Mouse (Mus musculus) embryonic fibroblast, embryonic 13.5 days (primary cell): ENCODE data around the gene Gm11992. TPM values are rescaled to one million over a fixed set of nuclear protein-coding genes. Genes with fewer than 3 reads are reported as not detected.

Experiments
- H3K27ac ChIP-seq: 2 replicates; pipeline ENCODE4 v1.5.1; 2012; ENCODE audit warnings: low read length, control low read depth, inconsistent platforms; ENCODE audit not compliant: insufficient read depth
- H3K4me1 ChIP-seq: 2 replicates; pipeline ENCODE4 v1.6.1; 2011; ENCODE audit warnings: low read length; ENCODE audit not compliant: control insufficient read depth, insufficient read depth
- H3K4me3 ChIP-seq: 2 replicates; pipeline ENCODE4 v1.5.1; 2011; ENCODE audit warnings: mild to moderate bottlenecking, control low read depth, low read length; ENCODE audit not compliant: insufficient read depth
- CTCF ChIP-seq: IDR thresholded peaks from 2 replicates; pipeline ENCODE4 v1.5.1; 2011; ENCODE audit warnings: mild to moderate bottlenecking, control low read depth, low read length, moderate library complexity, borderline replicate concordance; ENCODE audit not compliant: insufficient read depth
- POLR2A ChIP-seq: IDR thresholded peaks from 2 replicates; pipeline ENCODE4 v1.6.1; 2011; ENCODE audit warnings: low read depth, mild to moderate bottlenecking, control low read depth, low read length, moderate library complexity
- polyA plus RNA-seq: library from polyadenylated mRNA; stranded (reverse); fragments of >200 nt; gene quantifications from 2 replicates; pipeline ENCODE4 v1.2.4, GENCODE M21; 2011; ENCODE audit warnings: low read depth; ENCODE audit not compliant: missing spikeins, insufficient read length

Gene Gm11992
- polyA plus RNA-seq, 1 experiment = not detected

GRCm38 (mm10) chr11:9031530-9031929 lies 16.9 kb upstream of the Gm11992 start:
- TF ChIP-seq CTCF (no peak), POLR2A (no peak)
- no peaks in the 10 kb centered on the region for H3K4me1 ChIP-seq
- H3K27ac ChIP-seq = no peak overlapping the region
- H3K4me3 ChIP-seq = no peak overlapping the region

GRCm38 (mm10) chr11:9046546-9046945 lies 1.8 kb upstream of the Gm11992 start:
- no peak overlapping the region for H3K27ac ChIP-seq
- 0 out of 2 replicates have a peak, but pooled peaks cover 2% of the 10 kb centered on the region for H3K4me1 ChIP-seq
- TF ChIP-seq POLR2A (no peak), CTCF (no peak)
- no peak overlapping the region for H3K4me3 ChIP-seq

- no peak overlapping the region for H3K27ac ChIP-seq
- 0 out of 2 replicates have a peak, but pooled peaks cover 2% of the 10 kb centered on the region for H3K4me1 ChIP-seq
- no peak for TF ChIP-seq POLR2A
- TF ChIP-seq CTCF = no peak
- no peak overlapping the region for H3K4me3 ChIP-seq
These were observed 1.4 kb upstream of the Gm11992 start for GRCm38 (mm10) chr11:9047044-9047443.

GRCm38 (mm10) chr11:9048703-9049060 lies 288 bp downstream of the Gm11992 start, which contains the start of gene Sun3:
Gene Sun3, minus strand, starts transcription at chr11:9048991.
- TF ChIP-seq POLR2A (no peak), CTCF (no peak)
- no peak within 1 kb of the TSS for H3K27ac ChIP-seq
- H3K4me1 ChIP-seq = 0 out of 2 replicates have a peak, but pooled peaks cover 2% of the 10 kb centered on the region
- peak within 1 kb of the TSS; percentile 38 for H3K4me3 ChIP-seq

GRCm38 (mm10) chr11:9050241-9050640 lies 1.8 kb downstream of the Gm11992 start:
- Histone ChIP-seq H3K4me3 (no peak overlapping the region), H3K27ac (no peak overlapping the region), H3K4me1 (0 out of 2 replicates have a peak, but pooled peaks cover 2% of the 10 kb centered on the region)
- TF ChIP-seq CTCF (no peak), POLR2A (no peak)

GRCm38 (mm10) chr11:9051895-9052294 lies 3.5 kb downstream of the Gm11992 start:
- TF ChIP-seq CTCF = no peak
- TF ChIP-seq POLR2A = no peak
- H3K4me1 ChIP-seq = 0 out of 2 replicates have a peak, but pooled peaks cover 2% of the 10 kb centered on the region
- H3K4me3 ChIP-seq = no peak overlapping the region
- H3K27ac ChIP-seq = no peak overlapping the region

GRCm38 (mm10) chr11:9056937-9057336 lies 8.5 kb downstream of the Gm11992 start:
- Histone ChIP-seq H3K27ac (no peak overlapping the region), H3K4me3 (no peak overlapping the region), H3K4me1 (no peaks in the 10 kb centered on the region)
- no peak for TF ChIP-seq POLR2A

GRCm38 (mm10) chr11:9057711-9058110 lies 9.3 kb downstream of the Gm11992 start:
- TF ChIP-seq CTCF (no peak), POLR2A (no peak)
- Histone ChIP-seq H3K4me3 (no peak overlapping the region), H3K27ac (no peak overlapping the region), H3K4me1 (no peaks in the 10 kb centered on the region)

- no peaks in the 10 kb centered on the region for H3K4me1 ChIP-seq
- no peak overlapping the region for H3K4me3 ChIP-seq
- TF ChIP-seq POLR2A (no peak), CTCF (no peak)
- no peak overlapping the region for H3K27ac ChIP-seq
These were observed 11.6 kb downstream of the Gm11992 start for GRCm38 (mm10) chr11:9060029-9060428.

GRCm38 (mm10) chr11:9060484-9060883 lies 12.1 kb downstream of the Gm11992 start:
- no peak for TF ChIP-seq POLR2A
- no peak for TF ChIP-seq CTCF
- H3K27ac ChIP-seq = no peak overlapping the region

GRCm38 (mm10) chr11:9076444-9076843 lies 28.1 kb downstream of the Gm11992 start:
- TF ChIP-seq POLR2A (no peak), CTCF (no peak)
- no peak overlapping the region for H3K4me3 ChIP-seq

More at GRCm38 (mm10) chr11:9060484-9060883, 12.1 kb downstream of the Gm11992 start:
- H3K4me3 ChIP-seq = no peak overlapping the region
- H3K4me1 ChIP-seq = no peaks in the 10 kb centered on the region

More at GRCm38 (mm10) chr11:9076444-9076843, 28.1 kb downstream of the Gm11992 start:
- H3K4me1 ChIP-seq = no peaks in the 10 kb centered on the region
- no peak overlapping the region for H3K27ac ChIP-seq
